Mouse (Mus musculus) CD4-positive, CD25-positive, alpha-beta regulatory T cell, adult 4 months (primary cell): ENCODE results near the gene Vwa2. TPM values are rescaled to one million over a fixed set of nuclear protein-coding genes. Genes with fewer than 3 reads are reported as not detected.

ENCODE experiments used
- ATAC-seq: one replicate; pipeline ENCODE4 v1.8.0; 2017
- polyA plus RNA-seq, 2 experiments: library from polyadenylated mRNA; unstranded; fragments of 100-300 nt; shearing (Covaris generic); gene quantifications; one replicate each; pipeline ENCODE4 v1.2.1; 2017

Gene Vwa2
- polyA plus RNA-seq, 2 experiments from 2014 or later = not detected

GRCm38 (mm10) chr19:56908472-56909270, 34.6 kb downstream of the Vwa2 start:
- no peak for ATAC-seq

- no peak for ATAC-seq
Observed at GRCm38 (mm10) chr19:56910561-56910960, 36.5 kb downstream of the Vwa2 start.

GRCm38 (mm10) chr19:56913761-56914160, 39.7 kb downstream of the Vwa2 start:
- no peak for ATAC-seq

- no peak for ATAC-seq
Observed at GRCm38 (mm10) chr19:56914658-56915057, 40.6 kb downstream of the Vwa2 start.

GRCm38 (mm10) chr19:56915084-56915483, 41.0 kb downstream of the Vwa2 start:
- no peak for ATAC-seq

- ATAC-seq = no peak
Observed at GRCm38 (mm10) chr19:56919628-56920027, 45.6 kb downstream of the Vwa2 start.

GRCm38 (mm10) chr19:56920232-56920631, 46.2 kb downstream of the Vwa2 start:
- ATAC-seq = no peak

GRCm38 (mm10) chr19:56921744-56922143, 47.7 kb downstream of the Vwa2 start:
- ATAC-seq = no peak

GRCm38 (mm10) chr19:56929392-56929791, 55.3 kb downstream of the Vwa2 start:
- no peak for ATAC-seq

GRCm38 (mm10) chr19:56930029-56930428, 56.0 kb downstream of the Vwa2 start:
- ATAC-seq = no peak

GRCm38 (mm10) chr19:56933800-56934199, 59.8 kb downstream of the Vwa2 start:
- ATAC-seq = no peak

- ATAC-seq = no peak
Observed at GRCm38 (mm10) chr19:56935111-56935510, 61.1 kb downstream of the Vwa2 start.

- no peak for ATAC-seq
Observed at GRCm38 (mm10) chr19:56935777-56936176, 61.7 kb downstream of the Vwa2 start.

GRCm38 (mm10) chr19:56936253-56936652, 62.2 kb downstream of the Vwa2 start:
- no peak for ATAC-seq

- ATAC-seq = no peak
Observed at GRCm38 (mm10) chr19:56937911-56938310, 63.9 kb downstream of the Vwa2 start.

GRCm38 (mm10) chr19:56939826-56940225, 65.8 kb downstream of the Vwa2 start:
- ATAC-seq = no peak

- ATAC-seq = no peak
Observed at GRCm38 (mm10) chr19:56940507-56940906, 66.5 kb downstream of the Vwa2 start.

- no peak for ATAC-seq
Observed at GRCm38 (mm10) chr19:56942216-56942615, 68.2 kb downstream of the Vwa2 start.

- ATAC-seq = no peak
Observed at GRCm38 (mm10) chr19:56944211-56944610, 70.2 kb downstream of the Vwa2 start.

- no peak for ATAC-seq
Observed at GRCm38 (mm10) chr19:56944826-56945225, 70.8 kb downstream of the Vwa2 start.

GRCm38 (mm10) chr19:56945621-56946020, 71.6 kb downstream of the Vwa2 start:
- ATAC-seq = no peak

- no peak for ATAC-seq
Observed at GRCm38 (mm10) chr19:56946277-56946676, 72.2 kb downstream of the Vwa2 start.

GRCm38 (mm10) chr19:56946727-56947126, 72.7 kb downstream of the Vwa2 start:
- ATAC-seq = no peak

- ATAC-seq = no peak
Observed at GRCm38 (mm10) chr19:56947971-56948610, 74.0 kb downstream of the Vwa2 start.
